Comparison of ENCODE assay signal across 18 mouse cellular contexts in genomic region chr2:101591356-101591755, GRCm38 (mm10). TPM values are rescaled to one million over a fixed set of nuclear protein-coding genes. Genes with fewer than 3 reads are reported as not detected.
DNase-seq lines count a peak whose midpoint lies in the region; ATAC-seq and TF ChIP-seq lines count a peak whose summit lies in the region.
"Had no signal": no experiment of that assay in that cellular context is flagged by ENCODE, and none has a peak within 500 bp of the region (broad histone marks: within the 10 kb centered on the region; RNA-seq: fewer than 3 reads in every experiment).

No protein-coding gene starts in this region.

- peaks cover 6% of the 10 kb centered on the region; the same call in 1 of the 2 replicates for H3K4me1 ChIP-seq in hindbrain, postnatal 0 days (ENCODE audit: insufficient read depth, low read length)
- peaks cover 7% of the 10 kb centered on the region for H3K4me1 ChIP-seq in hindbrain, embryonic 16.5 days (ENCODE audit: control insufficient read depth, insufficient read depth, low read depth, low read length)
- peaks cover 36% of the 10 kb centered on the region for H3K4me1 ChIP-seq in midbrain, embryonic 13.5 days (replicated peaks)

- H3K9ac ChIP-seq in hindbrain, postnatal 0 days (replicated peaks; ENCODE audit: low read length), result no peak overlapping the region
- no peak overlapping the region for H3K9ac ChIP-seq in hindbrain, embryonic 16.5 days (ENCODE audit: low read depth, low read length)
- H3K9ac ChIP-seq in midbrain, embryonic 13.5 days (replicated peaks), result no peak overlapping the region
- H3K9ac ChIP-seq: limb, embryonic 13.5 days had no signal

- TF ChIP-seq CTCF in hindbrain, postnatal 0 days (IDR thresholded peaks at IDR 0.05; ENCODE audit: low read depth), result no peak

- peak; percentile 25 for DNase-seq in hindbrain, postnatal 0 days (ENCODE audit: low spot score)
- peak; percentile 16 for DNase-seq in MN1 (ENCODE audit: low spot score)
- peak; percentile 21 for DNase-seq in embryo, embryonic 10.5 days (ENCODE audit: low spot score)
- DNase-seq in layer of hippocampus, adult 9-10 months (ENCODE audit: low spot score), result no peak
- DNase-seq in layer of hippocampus, adult 9-11 months, result no peak
- DNase-seq: adrenal gland, postnatal 25 days; gastrocnemius, adult 2 months; heart, adult 2 months; kidney, postnatal 10 days; right cerebral cortex, postnatal 4 days had no signal

- H3K4me2 ChIP-seq in hindbrain, postnatal 0 days (ENCODE audit: low read depth, low read length), result no peak overlapping the region
- H3K4me2 ChIP-seq in hindbrain, embryonic 16.5 days (ENCODE audit: low read length), result no peak overlapping the region
- no peak overlapping the region for H3K4me2 ChIP-seq in midbrain, embryonic 13.5 days (replicated peaks)
- H3K4me2 ChIP-seq: limb, embryonic 13.5 days had no signal

- H3K9me3 ChIP-seq in hindbrain, postnatal 0 days (ENCODE audit: low read length), result no peaks in the 10 kb centered on the region
- H3K9me3 ChIP-seq in hindbrain, embryonic 16.5 days (ENCODE audit: control insufficient read depth, low read length), result no peaks in the 10 kb centered on the region
- H3K9me3 ChIP-seq in midbrain, embryonic 13.5 days, result no peaks in the 10 kb centered on the region
- H3K9me3 ChIP-seq: limb, embryonic 13.5 days had no signal

- ATAC-seq in hindbrain, postnatal 0 days, result no peak
- ATAC-seq in hindbrain, embryonic 16.5 days, result no peak
- ATAC-seq in midbrain, embryonic 13.5 days, result 0 out of 2 replicates have a peak, but pooled peaks have one; percentile 48

- no peak overlapping the region for H3K27ac ChIP-seq in hindbrain, postnatal 0 days
- H3K27ac ChIP-seq in hindbrain, embryonic 16.5 days (ENCODE audit: low read depth, low read length), result no peak overlapping the region
- 0 out of 2 replicates have a peak overlapping the region, but pooled peaks have one; percentile 81 for H3K27ac ChIP-seq in midbrain, embryonic 13.5 days
- H3K27ac ChIP-seq: gastrocnemius, adult 2 months; heart, adult 2 months; limb, embryonic 13.5 days had no signal

- 55% methylated on average over 8 of the region's 8 CpGs for WGBS in hindbrain, postnatal 0 days
- WGBS in hindbrain, embryonic 16.5 days, result 44% methylated on average over 8 of the region's 8 CpGs
- WGBS in midbrain, embryonic 13.5 days, result 36% methylated on average over 8 of the region's 8 CpGs

- no peaks in the 10 kb centered on the region for H3K36me3 ChIP-seq in hindbrain, postnatal 0 days (ENCODE audit: insufficient read depth, low read length)
- no peaks in the 10 kb centered on the region for H3K36me3 ChIP-seq in hindbrain, embryonic 16.5 days (ENCODE audit: control insufficient read depth, insufficient read depth, low read length)
- H3K36me3 ChIP-seq in midbrain, embryonic 13.5 days, result no peaks in the 10 kb centered on the region
- H3K36me3 ChIP-seq: limb, embryonic 13.5 days had no signal

- no peaks in the 10 kb centered on the region for H3K27me3 ChIP-seq in hindbrain, postnatal 0 days (ENCODE audit: insufficient read depth, low read length)
- H3K27me3 ChIP-seq in hindbrain, embryonic 16.5 days (replicated peaks; ENCODE audit: control insufficient read depth, insufficient read depth, low read length), result no peaks in the 10 kb centered on the region
- H3K27me3 ChIP-seq in midbrain, embryonic 13.5 days, result no peaks in the 10 kb centered on the region
- H3K27me3 ChIP-seq: limb, embryonic 13.5 days had no signal

- no peak overlapping the region for H3K4me3 ChIP-seq in hindbrain, postnatal 0 days (ENCODE audit: low read length)
- no peak overlapping the region for H3K4me3 ChIP-seq in hindbrain, embryonic 16.5 days (ENCODE audit: low read length)
- H3K4me3 ChIP-seq in midbrain, embryonic 13.5 days (replicated peaks), result no peak overlapping the region
- H3K4me3 ChIP-seq: erythroblast, embryonic 14.5 days; gastrocnemius, adult 2 months; heart, adult 2 months; limb, embryonic 13.5 days had no signal

RNA-seq across cellular contexts. Expression of gene Rag2, which starts 33.2 kb away (rescaled TPM):
- total RNA-seq in hindbrain, postnatal 0 days (2014; rRNA removed), result 0.07 TPM in 1 of 2 replicates, not detected in the other
- not detected in 2 replicates for polyA plus RNA-seq in hindbrain, postnatal 0 days (2015; fragmentation: Nextera tagmentation; extraction: Ambion mirVana)
- not detected in 2 replicates for polyA plus RNA-seq in hindbrain, embryonic 16.5 days (2015; fragmentation: Nextera tagmentation; extraction: Ambion mirVana)
- not detected in 2 replicates for polyA plus RNA-seq in midbrain, embryonic 13.5 days (2015; fragmentation: Nextera tagmentation; extraction: Ambion mirVana)
- total RNA-seq: adrenal gland, postnatal 25 days; gastrocnemius, adult 2 months; heart, adult 2 months; layer of hippocampus, postnatal 25 days; MEL had no signal
- polyA plus RNA-seq: cortical plate, adult 2 months; erythroblast, embryonic 14.5 days; heart, adult 2 months; heart, postnatal 0 days; limb, embryonic 13.5 days had no signal

RNA-seq across cellular contexts. Expression of gene Rag1, which starts 57.9 kb away (rescaled TPM):
- 0.36 and 0.37 TPM in 2 replicates for total RNA-seq in hindbrain, postnatal 0 days (2014; rRNA removed)
- polyA plus RNA-seq in hindbrain, postnatal 0 days (2015; fragmentation: Nextera tagmentation; extraction: Ambion mirVana), result 0.08 and 0.11 TPM in 2 replicates
- polyA plus RNA-seq in hindbrain, embryonic 16.5 days (2015; fragmentation: Nextera tagmentation; extraction: Ambion mirVana), result 0.09 and 0.17 TPM in 2 replicates
- 0.05 and 0.14 TPM in 2 replicates for polyA plus RNA-seq in midbrain, embryonic 13.5 days (2015; fragmentation: Nextera tagmentation; extraction: Ambion mirVana)
- total RNA-seq: adrenal gland, postnatal 25 days; gastrocnemius, adult 2 months had no signal
- polyA plus RNA-seq: erythroblast, embryonic 14.5 days had no signal

RNA-seq across cellular contexts. Expression of gene B230118H07Rik, which starts 58.0 kb away (rescaled TPM):
- total RNA-seq in hindbrain, postnatal 0 days (2014; rRNA removed), result 12.6 and 13.3 TPM in 2 replicates
- polyA plus RNA-seq in hindbrain, postnatal 0 days (2015; fragmentation: Nextera tagmentation; extraction: Ambion mirVana), result 57.3 and 59.3 TPM in 2 replicates
- 50.0 and 50.5 TPM in 2 replicates for polyA plus RNA-seq in hindbrain, embryonic 16.5 days (2015; fragmentation: Nextera tagmentation; extraction: Ambion mirVana)
- polyA plus RNA-seq in midbrain, embryonic 13.5 days (2015; fragmentation: Nextera tagmentation; extraction: Ambion mirVana), result 51.5 and 52.4 TPM in 2 replicates

Comparison
In these comparisons a context has a peak if more than half of its experiments do, and no peak if none do; other contexts are left out.
1. DNase-seq: peak in hindbrain, postnatal 0 days (single experiment), MN1 (single experiment) and embryo, embryonic 10.5 days (single experiment); none in layer of hippocampus, adult 9-10 months (single experiment) and layer of hippocampus, adult 9-11 months (single experiment).